Mouse (Mus musculus): ENCODE measurements around the gene Olfr1247.
"Not testable (repeated sequence)": the region's sequence is repeated elsewhere in the genome, so short reads cannot be mapped to it uniquely, and the experiment has no call there.

Olfr1247 gene

GRCm38 (mm10) chr2:89614030-89614429, at the start of gene Olfr1247:
TSS of gene Olfr1247 (minus strand) at chr2:89614130.
- no peak for DNase-seq (ENCODE audit: low read depth in 2 of 2, low spot score in 2 of 2)

DNA sequence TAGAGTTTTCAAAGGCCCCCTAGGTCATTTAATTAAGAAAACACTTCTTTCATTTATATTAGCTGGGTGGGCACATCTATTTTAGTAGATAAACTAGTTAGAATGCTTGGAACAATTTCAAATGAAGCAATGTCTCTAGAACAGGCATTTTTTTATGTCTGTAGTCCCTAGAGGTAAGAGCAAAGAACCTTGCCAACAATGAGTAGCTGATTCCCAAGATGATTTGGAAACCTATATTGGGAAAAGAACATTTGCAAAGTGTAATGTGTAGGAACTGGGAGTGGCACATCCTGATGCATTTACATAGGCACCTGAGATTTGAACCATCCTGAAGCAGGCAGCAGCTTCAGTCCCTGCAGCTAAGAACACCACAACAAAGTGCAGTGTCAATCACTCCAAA, 47.4 kb upstream of the Olfr1247 start, which contains the start of gene Olfr1250:
Olfr1250 (minus strand) TSS at position 101 of the 400 bp plus-strand sequence.
- no peak for DNase-seq (ENCODE audit: low read depth in 2 of 2, low spot score in 2 of 2)

DNA sequence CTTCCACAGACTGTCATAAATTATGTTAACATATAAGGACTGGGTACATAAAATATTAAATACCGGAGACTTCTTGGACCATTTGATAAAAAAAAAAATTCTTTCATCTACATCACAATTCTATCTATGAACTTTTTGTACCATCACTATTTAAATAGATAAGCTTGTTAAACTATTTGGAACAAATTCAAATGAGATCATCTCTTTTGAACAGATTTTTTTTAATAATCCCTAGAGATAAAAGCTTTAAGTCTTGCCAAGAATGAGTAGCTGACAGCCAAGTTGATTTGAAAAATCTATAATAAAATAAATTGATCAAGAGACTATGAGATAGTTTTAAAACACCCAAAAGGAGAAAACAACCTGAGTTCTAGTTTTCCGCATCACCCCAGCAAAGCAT, 21.0 kb upstream of the Olfr1247 start, which contains the start of gene Olfr1249:
Olfr1249 (minus strand) TSS at position 101 of the 400 bp plus-strand sequence.
- DNase-seq (ENCODE audit: low read depth in 2 of 2, low spot score in 2 of 2), result no peak

DNA sequence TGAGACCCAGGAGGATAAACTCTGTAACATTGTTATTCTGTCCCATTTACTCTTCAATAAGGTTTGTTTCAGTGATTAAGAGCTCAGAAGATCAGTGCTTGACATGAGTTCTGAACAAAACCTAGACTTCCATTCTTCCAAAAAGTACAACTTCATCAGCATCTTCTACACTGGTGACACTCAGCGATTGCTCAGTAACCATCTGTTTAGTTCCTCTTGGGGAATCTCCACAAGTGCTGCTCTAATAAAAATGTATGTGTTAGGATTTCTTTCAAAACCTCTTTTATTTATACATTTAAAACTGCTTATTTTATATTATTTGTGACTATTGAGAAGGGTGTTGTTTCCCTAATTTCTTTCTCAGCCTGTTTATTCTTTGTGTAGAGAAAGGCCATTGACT, 4.2 kb upstream of the Olfr1247 start, which contains the start of gene Olfr1248:
Olfr1248 (minus strand) TSS at position 101 of the 400 bp plus-strand sequence.
- not testable (repeated sequence) for DNase-seq (ENCODE audit: low read depth in 2 of 2, low spot score in 2 of 2)

GRCm38 (mm10) chr2:89593057-89593456, 20.9 kb downstream of the Olfr1247 start, which contains the start of gene Olfr1246:
TSS of gene Olfr1246 (minus strand) at chr2:89593157.
- DNase-seq (ENCODE audit: low read depth in 2 of 2, low spot score in 2 of 2), result no peak

DNA sequence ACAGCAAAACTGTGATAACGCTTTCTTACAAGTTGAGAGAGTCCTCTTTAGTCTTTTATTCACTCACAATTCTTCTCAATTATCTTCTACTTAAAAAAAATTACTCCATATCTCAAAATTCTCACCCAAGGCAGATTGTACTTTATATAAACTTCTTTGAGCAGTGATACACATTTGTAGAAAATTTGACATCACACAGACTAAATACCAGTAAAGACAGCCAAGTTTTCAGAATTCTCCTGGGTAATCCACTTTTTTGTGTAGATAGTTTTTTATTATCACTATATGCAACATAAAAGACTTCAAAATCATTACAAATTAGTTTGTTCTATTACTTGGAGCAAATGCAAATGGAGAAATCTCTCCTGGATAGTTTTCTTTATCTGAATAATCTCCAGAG, 35.6 kb downstream of the Olfr1247 start, which contains the start of gene Olfr1245:
Olfr1245 (minus strand) TSS at position 101 of the 400 bp plus-strand sequence.
- no peak for DNase-seq (ENCODE audit: low read depth in 2 of 2, low spot score in 2 of 2)

DNA sequence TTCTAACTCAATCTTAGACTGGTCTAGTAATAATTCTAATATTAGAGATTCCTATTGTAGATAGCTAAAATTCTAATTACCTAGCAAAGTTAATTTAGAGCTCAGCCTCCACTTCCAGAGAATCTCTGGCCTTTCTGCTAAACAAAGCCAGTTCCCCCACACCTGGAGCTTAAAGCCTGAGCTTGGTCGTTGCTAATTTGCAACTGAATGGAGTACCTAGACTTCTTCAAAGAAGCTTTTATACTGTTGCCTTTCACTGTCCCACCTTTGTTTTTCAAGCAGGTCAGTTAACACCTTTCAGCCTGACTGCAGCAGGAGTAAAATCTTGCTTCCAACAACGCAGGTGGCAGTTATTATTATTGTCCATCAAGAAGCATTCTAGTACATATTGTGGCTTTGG, 51.2 kb downstream of the Olfr1247 start:
- not testable (repeated sequence) for DNase-seq (ENCODE audit: low read depth in 2 of 2, low spot score in 2 of 2)

Data from CD8-positive naive resting alpha-beta T cell, adult 2 months (primary cell).